Mouse (Mus musculus): Measurements from ENCODE around the gene Dop1a.

- TF ChIP-seq CTCF (IDR thresholded peaks at IDR 0.05), result no peak
- no peak for TF ChIP-seq EP300 (IDR thresholded peaks at IDR 0.05)
Measured at GRCm38 (mm10) chr9:86571540-86572135, 104.7 kb downstream of the Dop1a start, which contains the start of the genes Pgm3 and Rwdd2a.

All from lung, postnatal 0 days (tissue).